Mouse (Mus musculus): ENCODE results near the gene Itpr1. TPM values are rescaled to one million over a fixed set of nuclear protein-coding genes. Genes with fewer than 3 reads are reported as not detected.

Itpr1 gene
- polyA plus RNA-seq, 1 experiment from 2014 or later, result 11.9 TPM

GRCm38 (mm10) chr6:108379041-108379440 lies 166.1 kb downstream of the Itpr1 start:
- H3K9me3 ChIP-seq, result no peaks in the 10 kb centered on the region
- H3K36me3 ChIP-seq, result peaks cover 22% of the 10 kb centered on the region
- no peak overlapping the region for H3K27ac ChIP-seq
- no peak overlapping the region for H3K4me2 ChIP-seq (replicated peaks)
- H3K4me3 ChIP-seq, result no peak overlapping the region
- 80% methylated on average over 3 of the region's 3 CpGs for WGBS
- ATAC-seq (ENCODE audit: insufficient number of reproducible peaks, insufficient read depth, low FRiP score, low TSS enrichment), result no peak
- H3K4me1 ChIP-seq, result no peaks in the 10 kb centered on the region
- no peak overlapping the region for H3K9ac ChIP-seq
- no peaks in the 10 kb centered on the region for H3K27me3 ChIP-seq

- Histone ChIP-seq H3K27me3 (no peaks in the 10 kb centered on the region), H3K9me3 (no peaks in the 10 kb centered on the region), H3K4me2 (replicated peaks) (no peak overlapping the region), H3K27ac (no peak overlapping the region), H3K36me3 (peaks cover 24% of the 10 kb centered on the region), H3K4me3 (no peak overlapping the region), H3K9ac (no peak overlapping the region), H3K4me1 (no peaks in the 10 kb centered on the region)
- WGBS, result 82% methylated on average over 2 of the region's 2 CpGs
- ATAC-seq (ENCODE audit: insufficient number of reproducible peaks, insufficient read depth, low FRiP score, low TSS enrichment), result no peak
These were observed 167.3 kb downstream of the Itpr1 start for GRCm38 (mm10) chr6:108380209-108380608.

- Histone ChIP-seq H3K36me3 (peaks cover 21% of the 10 kb centered on the region; the same call in 1 of the 2 replicates), H3K9me3 (no peaks in the 10 kb centered on the region), H3K9ac (no peak overlapping the region), H3K27ac (no peak overlapping the region), H3K4me2 (replicated peaks) (no peak overlapping the region), H3K4me3 (no peak overlapping the region), H3K27me3 (no peaks in the 10 kb centered on the region), H3K4me1 (no peaks in the 10 kb centered on the region)
- no peak for ATAC-seq (ENCODE audit: insufficient number of reproducible peaks, insufficient read depth, low FRiP score, low TSS enrichment)
- WGBS, result 85% methylated on average over 6 of the region's 6 CpGs
These were observed 177.9 kb downstream of the Itpr1 start for GRCm38 (mm10) chr6:108390624-108391324.

- H3K27me3 ChIP-seq, result no peaks in the 10 kb centered on the region
- no peak for ATAC-seq (ENCODE audit: insufficient number of reproducible peaks, insufficient read depth, low FRiP score, low TSS enrichment)
- H3K36me3 ChIP-seq, result peaks cover 37% of the 10 kb centered on the region; the same call in 1 of the 2 replicates
- no peak overlapping the region for H3K27ac ChIP-seq
- no peak overlapping the region for H3K4me2 ChIP-seq (replicated peaks)
- H3K4me1 ChIP-seq, result no peaks in the 10 kb centered on the region
- WGBS, result 83% methylated on average over 8 of the region's 8 CpGs
- no peaks in the 10 kb centered on the region for H3K9me3 ChIP-seq
- no peak overlapping the region for H3K4me3 ChIP-seq
- no peak overlapping the region for H3K9ac ChIP-seq
These were observed 180.2 kb downstream of the Itpr1 start for GRCm38 (mm10) chr6:108393131-108393530.

- Histone ChIP-seq H3K4me1 (no peaks in the 10 kb centered on the region), H3K4me2 (replicated peaks) (no peak overlapping the region)
- WGBS, result 89% methylated on average over 3 of the region's 3 CpGs
These were observed 185.1 kb downstream of the Itpr1 start for GRCm38 (mm10) chr6:108397956-108398355.

GRCm38 (mm10) chr6:108401412-108401955 lies 188.6 kb downstream of the Itpr1 start:
- Histone ChIP-seq H3K4me1 (no peaks in the 10 kb centered on the region), H3K36me3 (peaks cover 28% of the 10 kb centered on the region)
- no peak for ATAC-seq (ENCODE audit: insufficient number of reproducible peaks, insufficient read depth, low FRiP score, low TSS enrichment)

More at GRCm38 (mm10) chr6:108397956-108398355, 185.1 kb downstream of the Itpr1 start:
- no peaks in the 10 kb centered on the region for H3K9me3 ChIP-seq
- ATAC-seq (ENCODE audit: insufficient number of reproducible peaks, insufficient read depth, low FRiP score, low TSS enrichment), result no peak
- H3K27me3 ChIP-seq, result no peaks in the 10 kb centered on the region
- H3K4me3 ChIP-seq, result no peak overlapping the region
- H3K9ac ChIP-seq, result no peak overlapping the region
- peaks cover 38% of the 10 kb centered on the region; the same call in 1 of the 2 replicates for H3K36me3 ChIP-seq
- H3K27ac ChIP-seq, result no peak overlapping the region

GRCm38 (mm10) chr6:108404736-108405135 lies 191.8 kb downstream of the Itpr1 start:
- Histone ChIP-seq H3K36me3 (peaks cover 20% of the 10 kb centered on the region), H3K4me1 (no peaks in the 10 kb centered on the region), H3K4me2 (replicated peaks) (no peak overlapping the region), H3K9me3 (no peaks in the 10 kb centered on the region), H3K27me3 (no peaks in the 10 kb centered on the region), H3K27ac (no peak overlapping the region), H3K9ac (no peak overlapping the region), H3K4me3 (no peak overlapping the region)
- WGBS, result 92% methylated on average over 8 of the region's 8 CpGs
- no peak for ATAC-seq (ENCODE audit: insufficient number of reproducible peaks, insufficient read depth, low FRiP score, low TSS enrichment)

More at GRCm38 (mm10) chr6:108401412-108401955, 188.6 kb downstream of the Itpr1 start:
- H3K4me3 ChIP-seq, result no peak overlapping the region
- no peak overlapping the region for H3K9ac ChIP-seq
- H3K9me3 ChIP-seq, result no peaks in the 10 kb centered on the region
- H3K4me2 ChIP-seq (replicated peaks), result no peak overlapping the region
- WGBS, result 85% methylated on average over 10 of the region's 10 CpGs
- H3K27ac ChIP-seq, result no peak overlapping the region
- H3K27me3 ChIP-seq, result no peaks in the 10 kb centered on the region

GRCm38 (mm10) chr6:108408053-108408452 lies 195.2 kb downstream of the Itpr1 start:
- Histone ChIP-seq H3K27ac (no peak overlapping the region), H3K4me1 (no peaks in the 10 kb centered on the region), H3K36me3 (peaks cover 16% of the 10 kb centered on the region)

GRCm38 (mm10) chr6:108408726-108409125 lies 195.8 kb downstream of the Itpr1 start:
- Histone ChIP-seq H3K4me2 (replicated peaks) (no peak overlapping the region), H3K4me3 (no peak overlapping the region), H3K36me3 (peaks cover 11% of the 10 kb centered on the region), H3K4me1 (no peaks in the 10 kb centered on the region), H3K27me3 (no peaks in the 10 kb centered on the region), H3K9ac (no peak overlapping the region), H3K9me3 (no peaks in the 10 kb centered on the region), H3K27ac (no peak overlapping the region)
- whole genome bisulfite sequencing, result 93% methylated on average over 5 of the region's 5 CpGs
- ATAC-seq (ENCODE audit: insufficient number of reproducible peaks, insufficient read depth, low FRiP score, low TSS enrichment), result no peak

More at GRCm38 (mm10) chr6:108408053-108408452, 195.2 kb downstream of the Itpr1 start:
- Histone ChIP-seq H3K9me3 (no peaks in the 10 kb centered on the region), H3K9ac (no peak overlapping the region), H3K27me3 (no peaks in the 10 kb centered on the region), H3K4me3 (no peak overlapping the region), H3K4me2 (replicated peaks) (no peak overlapping the region)
- no peak for ATAC-seq (ENCODE audit: insufficient number of reproducible peaks, insufficient read depth, low FRiP score, low TSS enrichment)
- WGBS, result 93% methylated on average over 3 of the region's 3 CpGs

- H3K36me3 ChIP-seq, result peaks cover 9% of the 10 kb centered on the region; the same call in 1 of the 2 replicates
These were observed 197.9 kb downstream of the Itpr1 start for GRCm38 (mm10) chr6:108410771-108411170.

GRCm38 (mm10) chr6:108411201-108411600 lies 198.3 kb downstream of the Itpr1 start:
- WGBS, result 84% methylated on average over 4 of the region's 4 CpGs
- Histone ChIP-seq H3K27ac (no peak overlapping the region), H3K4me3 (no peak overlapping the region), H3K4me1 (no peaks in the 10 kb centered on the region), H3K4me2 (replicated peaks) (no peak overlapping the region), H3K27me3 (no peaks in the 10 kb centered on the region), H3K36me3 (peaks cover 5% of the 10 kb centered on the region; the same call in 1 of the 2 replicates), H3K9ac (no peak overlapping the region), H3K9me3 (no peaks in the 10 kb centered on the region)
- ATAC-seq (ENCODE audit: insufficient number of reproducible peaks, insufficient read depth, low FRiP score, low TSS enrichment), result no peak

More at GRCm38 (mm10) chr6:108410771-108411170, 197.9 kb downstream of the Itpr1 start:
- Histone ChIP-seq H3K4me2 (replicated peaks) (no peak overlapping the region), H3K27me3 (no peaks in the 10 kb centered on the region), H3K4me3 (no peak overlapping the region), H3K9me3 (no peaks in the 10 kb centered on the region), H3K27ac (no peak overlapping the region), H3K4me1 (no peaks in the 10 kb centered on the region), H3K9ac (no peak overlapping the region)
- WGBS, result 86% methylated on average over 16 of the region's 16 CpGs
- no peak for ATAC-seq (ENCODE audit: insufficient number of reproducible peaks, insufficient read depth, low FRiP score, low TSS enrichment)

- no peak overlapping the region for H3K27ac ChIP-seq
- H3K36me3 ChIP-seq, result no peaks in the 10 kb centered on the region
- H3K4me2 ChIP-seq (replicated peaks), result no peak overlapping the region
- H3K4me3 ChIP-seq, result no peak overlapping the region
- WGBS, result 92% methylated on average over 8 of the region's 8 CpGs
- no peaks in the 10 kb centered on the region for H3K27me3 ChIP-seq
- H3K9me3 ChIP-seq, result no peaks in the 10 kb centered on the region
- ATAC-seq (ENCODE audit: insufficient number of reproducible peaks, insufficient read depth, low FRiP score, low TSS enrichment), result no peak
- H3K4me1 ChIP-seq, result no peaks in the 10 kb centered on the region
- H3K9ac ChIP-seq, result no peak overlapping the region
These were observed 200.1 kb downstream of the Itpr1 start for GRCm38 (mm10) chr6:108413006-108413405.
